Mouse (Mus musculus): ENCODE measurements at regions not wholly inside any gene's neighbourhood (a gene's known extent, or its start where the extent isn't known, plus 50 kb on each side); places are given as distances from the start of the nearest gene placed in this dataset.

DNA sequence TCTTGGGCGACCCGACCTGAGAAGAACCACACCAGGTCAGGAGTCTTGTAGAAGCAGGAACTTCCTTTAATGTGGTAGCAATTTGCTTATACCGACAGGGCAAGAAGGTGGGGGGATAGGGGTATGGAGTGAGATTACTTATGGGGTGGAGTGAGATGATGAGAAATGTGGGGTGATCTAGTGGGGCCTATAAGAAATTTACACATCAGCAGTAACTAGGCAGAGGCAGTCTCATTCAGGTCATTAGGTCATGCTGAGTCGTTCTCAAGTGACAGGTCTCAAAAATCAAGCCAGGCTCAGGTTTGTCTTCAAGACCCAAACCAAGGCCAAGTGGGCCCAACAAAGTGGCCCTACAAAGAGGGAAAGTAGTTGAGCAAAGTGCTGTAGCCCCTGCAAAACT is 889.1 kb downstream of the 5730522E02Rik start:
- no peak for ATAC-seq (ENCODE audit: low read depth)
- no peak overlapping the region for H3K9ac ChIP-seq

DNA sequence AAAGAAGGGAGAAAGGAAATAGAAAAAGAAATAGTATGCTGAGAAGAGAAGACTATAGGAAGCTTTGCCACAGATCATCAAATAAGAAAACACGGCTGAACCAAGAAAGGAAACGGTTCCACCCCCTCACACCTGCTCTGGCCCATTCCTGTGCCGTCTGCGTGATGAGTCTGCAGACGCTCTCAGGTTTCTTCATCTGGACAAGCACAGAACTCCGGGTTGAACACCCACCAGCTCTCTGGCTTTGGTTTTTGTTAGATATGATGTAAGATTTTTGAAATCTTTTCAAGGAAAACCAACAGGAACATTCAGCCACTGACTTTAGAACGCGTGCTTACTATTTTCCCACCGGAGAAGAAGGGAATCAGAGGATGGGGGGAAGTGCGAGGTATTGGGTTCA is 895.9 kb downstream of the 5730522E02Rik start:
- H3K4me2 ChIP-seq: peak overlapping the region; percentile 36; the same call in 1 of the 2 replicates
- WGBS: 66% methylated on average over 10 of the region's 10 CpGs
- 0 out of 2 replicates have a peak overlapping the region, but pooled peaks have one; percentile 18 for H3K27ac ChIP-seq (replicated peaks)
- H3K9ac ChIP-seq: no peak overlapping the region
- ATAC-seq (ENCODE audit: low read depth): no peak
- no peaks in the 10 kb centered on the region for H3K27me3 ChIP-seq
- H3K4me3 ChIP-seq: no peak overlapping the region
- H3K4me1 ChIP-seq (replicated peaks): peaks cover 20% of the 10 kb centered on the region
- no peaks in the 10 kb centered on the region for H3K36me3 ChIP-seq
- no peaks in the 10 kb centered on the region for H3K9me3 ChIP-seq

More for the DNA sequence above, 889.1 kb downstream of the 5730522E02Rik start:
- H3K27ac ChIP-seq (replicated peaks): no peak overlapping the region
- H3K4me1 ChIP-seq (replicated peaks): no peaks in the 10 kb centered on the region
- no peaks in the 10 kb centered on the region for H3K9me3 ChIP-seq
- H3K36me3 ChIP-seq: no peaks in the 10 kb centered on the region
- WGBS: 94% methylated on average over 4 of the region's 4 CpGs
- no peak overlapping the region for H3K4me2 ChIP-seq
- no peak overlapping the region for H3K4me3 ChIP-seq
- no peaks in the 10 kb centered on the region for H3K27me3 ChIP-seq

DNA sequence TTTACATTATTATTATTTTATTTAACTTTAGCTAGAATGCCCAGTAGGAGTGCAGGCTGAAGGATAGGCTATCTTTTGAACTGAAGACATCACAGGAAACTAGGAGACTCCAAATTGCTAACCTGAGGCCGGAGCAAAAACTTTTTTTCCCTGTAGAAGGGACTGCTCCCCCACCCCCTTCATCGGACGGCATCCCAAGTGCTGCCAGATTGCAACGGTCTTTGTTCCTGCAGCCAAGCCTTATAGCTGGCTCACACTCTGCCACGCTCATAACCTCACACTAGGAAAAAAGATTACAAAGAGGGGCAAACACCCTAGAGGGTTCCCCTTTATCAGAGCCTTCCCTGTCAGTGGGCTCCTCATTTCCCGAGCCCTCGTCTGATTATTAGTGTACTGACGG is 896.7 kb downstream of the 5730522E02Rik start:
- WGBS: 6% methylated on average over 8 of the region's 8 CpGs

DNA sequence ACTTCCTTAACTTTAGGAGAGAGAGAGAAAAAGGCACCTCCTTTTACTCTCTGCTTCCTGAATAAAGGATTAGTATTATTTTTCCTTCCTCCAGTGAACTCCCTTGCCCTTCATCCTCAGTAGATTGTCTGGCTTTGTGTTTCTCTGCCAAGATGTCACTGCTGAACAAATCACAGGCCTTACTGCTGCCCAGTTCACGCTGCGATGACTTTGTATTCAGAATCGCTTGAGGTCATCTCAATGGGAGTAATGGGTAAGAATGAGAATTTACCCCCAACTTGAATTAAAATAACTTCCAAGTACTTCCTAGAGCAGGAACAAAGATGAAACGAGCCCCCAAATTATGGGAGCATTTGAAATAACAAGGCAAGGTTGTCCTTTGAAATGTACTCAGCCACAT is 897.3 kb downstream of the 5730522E02Rik start:
- 20% methylated on average over 4 of the region's 4 CpGs for WGBS
- no peak overlapping the region for H3K9ac ChIP-seq
- no peak for ATAC-seq (ENCODE audit: low read depth)
- H3K36me3 ChIP-seq: no peaks in the 10 kb centered on the region
- no peaks in the 10 kb centered on the region for H3K9me3 ChIP-seq
- no peak overlapping the region for H3K4me3 ChIP-seq
- H3K4me1 ChIP-seq (replicated peaks): peaks cover 20% of the 10 kb centered on the region
- no peak overlapping the region for H3K27ac ChIP-seq (replicated peaks)
- H3K27me3 ChIP-seq: no peaks in the 10 kb centered on the region
- H3K4me2 ChIP-seq: no peak overlapping the region

More for the DNA sequence above, 896.7 kb downstream of the 5730522E02Rik start:
- H3K4me1 ChIP-seq (replicated peaks): peaks cover 20% of the 10 kb centered on the region
- H3K9ac ChIP-seq: no peak overlapping the region
- peak overlapping the region; percentile 29; the same call in 1 of the 2 replicates for H3K27ac ChIP-seq (replicated peaks)
- peak overlapping the region; percentile 36 for H3K4me2 ChIP-seq
- H3K27me3 ChIP-seq: no peaks in the 10 kb centered on the region
- ATAC-seq (ENCODE audit: low read depth): peak; percentile 75; the same call in 1 of the 2 replicates
- H3K4me3 ChIP-seq: no peak overlapping the region
- H3K36me3 ChIP-seq: no peaks in the 10 kb centered on the region
- no peaks in the 10 kb centered on the region for H3K9me3 ChIP-seq

DNA sequence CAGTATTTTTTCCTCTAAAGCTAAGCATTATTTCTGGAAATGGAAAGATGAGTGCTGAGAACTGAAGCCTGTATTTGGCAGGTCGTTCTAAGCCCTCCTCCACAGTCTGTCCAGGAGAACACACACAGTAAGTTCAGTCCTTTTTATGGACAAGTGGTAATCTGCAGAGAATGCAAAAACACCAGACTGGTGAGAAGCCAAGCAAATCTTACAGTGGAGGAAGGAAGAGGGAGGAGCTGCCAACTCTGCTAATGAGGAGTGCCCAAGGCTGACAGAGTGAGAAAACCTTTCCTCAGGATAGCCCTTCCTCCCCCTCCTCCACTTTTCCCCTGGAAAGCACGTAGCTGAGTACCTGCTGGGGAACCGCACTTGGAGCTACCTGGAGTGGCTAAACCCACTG is 899.8 kb downstream of the 5730522E02Rik start:
- H3K4me2 ChIP-seq: no peak overlapping the region
- H3K9ac ChIP-seq: no peak overlapping the region
- 71% methylated on average over 3 of the region's 3 CpGs for WGBS
- no peak overlapping the region for H3K27ac ChIP-seq (replicated peaks)
- no peaks in the 10 kb centered on the region for H3K27me3 ChIP-seq
- H3K9me3 ChIP-seq: no peaks in the 10 kb centered on the region
- no peak for ATAC-seq (ENCODE audit: low read depth)
- no peaks in the 10 kb centered on the region for H3K36me3 ChIP-seq
- no peak overlapping the region for H3K4me3 ChIP-seq
- H3K4me1 ChIP-seq (replicated peaks): peaks cover 20% of the 10 kb centered on the region

DNA sequence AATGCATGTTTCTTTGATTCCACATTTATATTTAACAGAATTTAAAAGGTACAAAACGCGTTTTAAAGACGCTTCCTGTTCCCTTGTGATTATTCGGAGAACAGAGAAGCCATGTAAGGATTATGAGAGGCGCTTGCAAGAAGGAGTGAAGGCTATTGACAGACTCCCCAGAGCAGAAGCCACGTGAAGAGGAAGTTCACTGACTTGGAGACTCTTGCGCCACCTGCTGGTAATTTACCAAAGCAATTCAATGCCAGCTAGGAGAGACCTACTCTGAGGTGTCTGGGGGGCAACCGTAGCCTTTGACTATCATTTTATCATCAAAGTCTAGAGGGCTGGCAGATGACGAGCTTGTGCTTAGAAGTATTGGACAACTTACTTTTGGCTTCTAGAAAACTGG is 909.4 kb downstream of the 5730522E02Rik start:
- Histone ChIP-seq H3K9me3 (no peaks in the 10 kb centered on the region), H3K4me1 (replicated peaks) (no peaks in the 10 kb centered on the region), H3K27ac (replicated peaks) (no peak overlapping the region), H3K27me3 (no peaks in the 10 kb centered on the region), H3K4me2 (no peak overlapping the region), H3K36me3 (no peaks in the 10 kb centered on the region), H3K4me3 (no peak overlapping the region), H3K9ac (no peak overlapping the region)
- no peak for ATAC-seq (ENCODE audit: low read depth)
- WGBS: 26% methylated on average over 9 of the region's 9 CpGs

DNA sequence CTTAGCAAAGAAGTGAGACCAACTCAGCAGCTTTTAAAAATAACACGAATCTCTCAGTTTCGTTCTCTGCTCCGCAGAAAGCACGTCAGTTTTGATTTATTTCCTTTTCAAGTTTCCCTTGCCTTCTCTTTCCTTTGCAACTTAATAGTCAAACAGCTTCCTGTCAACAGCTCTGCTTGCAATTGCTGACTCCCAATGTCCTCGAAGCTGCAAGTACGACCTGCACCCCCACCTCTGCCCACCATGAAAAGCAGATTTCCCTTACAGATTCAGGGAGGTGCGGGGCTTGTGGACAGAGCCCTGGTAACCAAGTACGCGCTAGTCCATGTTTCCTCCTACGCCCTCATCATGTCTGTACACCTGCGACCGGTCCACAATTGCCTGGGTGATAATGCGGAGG is 922.2 kb downstream of the 5730522E02Rik start:
- Histone ChIP-seq H3K4me3 (no peak overlapping the region), H3K27me3 (no peaks in the 10 kb centered on the region), H3K9ac (no peak overlapping the region), H3K27ac (replicated peaks) (no peak overlapping the region), H3K4me2 (no peak overlapping the region), H3K4me1 (replicated peaks) (peaks cover 7% of the 10 kb centered on the region), H3K36me3 (no peaks in the 10 kb centered on the region), H3K9me3 (no peaks in the 10 kb centered on the region)
- 67% methylated on average over 13 of the region's 13 CpGs for WGBS
- no peak for ATAC-seq (ENCODE audit: low read depth)

DNA sequence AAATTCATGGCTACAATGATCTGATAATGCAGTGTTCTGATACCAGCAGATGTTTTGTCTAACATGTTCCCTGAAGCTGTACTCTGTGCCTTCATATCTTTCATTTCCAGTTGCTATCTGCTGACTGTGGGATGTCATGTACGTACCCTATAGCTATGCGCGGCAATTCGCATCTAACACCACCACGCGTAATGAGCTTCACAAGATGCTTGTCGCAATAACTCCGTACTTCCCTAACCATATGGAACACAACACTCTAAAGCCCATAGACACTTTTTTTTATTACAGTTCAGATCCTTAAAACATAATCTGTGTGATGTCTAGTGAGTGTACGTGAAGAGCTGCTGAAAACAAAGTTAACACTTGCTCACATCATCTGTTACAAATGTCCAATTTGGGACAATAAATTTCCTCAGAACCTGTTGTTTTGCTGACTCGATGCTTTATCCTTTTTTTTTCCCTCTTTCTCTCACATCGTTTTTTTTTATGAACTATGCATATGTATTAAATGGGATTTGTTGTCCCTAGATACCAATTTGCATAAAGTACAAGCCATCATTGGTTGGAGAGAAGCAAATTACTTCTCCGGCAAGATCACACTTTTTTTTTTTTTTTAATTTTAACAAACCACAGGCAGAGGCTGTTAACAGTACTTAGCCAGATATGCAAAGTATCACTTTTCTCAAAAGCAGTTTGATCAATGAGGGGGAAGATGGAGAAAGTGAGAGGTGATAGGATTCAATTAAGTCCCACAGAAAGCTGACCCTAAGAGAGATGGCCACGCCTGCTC is 922.9 kb downstream of the 5730522E02Rik start:
- H3K27me3 ChIP-seq: no peaks in the 10 kb centered on the region
- peaks cover 7% of the 10 kb centered on the region for H3K4me1 ChIP-seq (replicated peaks)
- no peak overlapping the region for H3K9ac ChIP-seq
- no peak overlapping the region for H3K4me2 ChIP-seq
- H3K4me3 ChIP-seq: no peak overlapping the region
- H3K9me3 ChIP-seq: no peaks in the 10 kb centered on the region
- no peak for ATAC-seq (ENCODE audit: low read depth)
- WGBS: 74% methylated on average over 13 of the region's 13 CpGs
- H3K36me3 ChIP-seq: no peaks in the 10 kb centered on the region
- H3K27ac ChIP-seq (replicated peaks): no peak overlapping the region

DNA sequence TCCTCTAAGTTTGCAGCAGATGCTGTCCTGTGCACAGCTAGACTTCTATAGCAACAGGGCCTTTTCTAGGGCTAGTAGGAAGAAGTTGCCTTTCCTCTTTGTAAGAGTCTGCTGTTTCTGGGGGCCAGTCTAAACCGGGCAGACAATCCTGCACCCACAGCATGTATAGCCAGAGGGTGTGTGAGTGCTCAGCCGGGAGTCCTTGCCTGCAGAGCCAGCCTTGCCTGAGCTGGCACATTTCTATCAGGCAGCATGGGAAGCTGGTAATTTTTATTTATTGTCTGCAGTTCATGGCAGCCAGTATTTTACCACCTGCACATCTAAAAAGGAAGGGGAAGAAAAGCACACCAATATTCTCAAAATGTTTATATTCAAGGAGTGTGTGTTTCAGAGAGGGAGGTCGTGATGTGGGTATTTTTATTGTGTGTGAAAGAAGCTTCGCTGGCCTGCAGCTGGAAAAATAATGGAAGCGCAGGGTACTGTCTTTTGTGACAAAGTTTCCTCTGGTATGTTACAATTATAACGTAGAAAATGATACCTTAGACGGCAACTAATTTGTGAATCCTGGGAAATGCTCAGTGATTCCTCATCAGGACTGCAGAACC is 940.5 kb downstream of the 5730522E02Rik start:
- Histone ChIP-seq H3K9ac (0 out of 2 replicates have a peak overlapping the region, but pooled peaks have one; percentile 8), H3K4me2 (peak overlapping the region; percentile 26; the same call in 1 of the 2 replicates)
- peak; percentile 56; the same call in 1 of the 2 replicates for ATAC-seq (ENCODE audit: low read depth)

DNA sequence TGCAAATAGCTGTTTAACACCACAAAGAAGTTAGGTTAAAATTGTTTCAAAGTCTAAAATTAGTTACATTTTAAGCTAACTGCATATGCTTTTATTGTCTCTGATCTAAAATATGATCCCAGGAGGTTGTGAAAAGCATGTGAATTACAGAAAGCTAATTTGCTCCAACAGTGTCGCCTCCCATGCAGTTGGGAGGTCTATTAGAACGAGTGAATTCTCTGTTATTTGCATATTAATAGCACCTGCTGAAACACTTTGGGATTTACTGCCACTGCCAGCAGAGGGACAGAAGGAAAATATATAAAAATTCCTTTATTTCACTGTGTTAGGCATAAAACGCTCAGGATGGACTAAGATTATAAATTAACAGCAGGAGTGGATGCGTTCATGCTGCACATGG is 947.7 kb downstream of the 5730522E02Rik start:
- Histone ChIP-seq H3K27ac (replicated peaks) (no peak overlapping the region), H3K4me2 (no peak overlapping the region), H3K9ac (no peak overlapping the region), H3K4me1 (replicated peaks) (peaks cover 8% of the 10 kb centered on the region), H3K9me3 (0 out of 2 replicates have a peak, but pooled peaks cover 4% of the 10 kb centered on the region), H3K36me3 (no peaks in the 10 kb centered on the region), H3K27me3 (no peaks in the 10 kb centered on the region), H3K4me3 (no peak overlapping the region)
- 10% methylated on average over 4 of the region's 4 CpGs for WGBS
- ATAC-seq (ENCODE audit: low read depth): 0 out of 2 replicates have a peak, but pooled peaks have one; percentile 11

More for the DNA sequence above, 940.5 kb downstream of the 5730522E02Rik start:
- peaks cover 9% of the 10 kb centered on the region for H3K4me1 ChIP-seq (replicated peaks)
- no peak overlapping the region for H3K4me3 ChIP-seq
- H3K27ac ChIP-seq (replicated peaks): 0 out of 2 replicates have a peak overlapping the region, but pooled peaks have one; percentile 13
- 0 out of 2 replicates have a peak, but pooled peaks cover 4% of the 10 kb centered on the region for H3K9me3 ChIP-seq
- WGBS: 7% methylated on average over 7 of the region's 7 CpGs
- H3K27me3 ChIP-seq: no peaks in the 10 kb centered on the region
- no peaks in the 10 kb centered on the region for H3K36me3 ChIP-seq

DNA sequence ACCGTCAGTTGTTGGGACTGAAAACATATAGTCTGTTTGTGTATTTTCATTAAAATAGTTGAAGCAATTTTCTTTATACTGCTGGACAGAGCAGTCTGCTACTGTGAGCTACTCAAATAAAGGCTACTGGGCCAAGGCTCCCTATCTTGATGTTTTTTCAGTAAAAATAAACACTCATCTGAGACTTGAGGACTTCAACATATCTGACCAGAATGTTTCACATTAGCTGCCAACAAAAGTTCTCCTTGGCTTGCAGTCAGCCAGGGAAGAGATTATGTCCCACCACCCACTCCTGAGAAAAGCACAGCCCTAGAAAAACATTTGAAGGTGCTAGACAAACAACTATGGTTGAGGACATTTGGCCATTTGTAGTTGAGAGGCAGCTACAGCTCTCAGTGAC is 950.9 kb downstream of the 5730522E02Rik start:
- Histone ChIP-seq H3K36me3 (no peaks in the 10 kb centered on the region), H3K9ac (no peak overlapping the region), H3K9me3 (no peaks in the 10 kb centered on the region), H3K27me3 (no peaks in the 10 kb centered on the region), H3K27ac (replicated peaks) (no peak overlapping the region), H3K4me1 (replicated peaks) (peaks cover 8% of the 10 kb centered on the region), H3K4me3 (no peak overlapping the region), H3K4me2 (no peak overlapping the region)
- WGBS: 81% methylated on average over 1 of the region's 1 CpGs
- no peak for ATAC-seq (ENCODE audit: low read depth)

DNA sequence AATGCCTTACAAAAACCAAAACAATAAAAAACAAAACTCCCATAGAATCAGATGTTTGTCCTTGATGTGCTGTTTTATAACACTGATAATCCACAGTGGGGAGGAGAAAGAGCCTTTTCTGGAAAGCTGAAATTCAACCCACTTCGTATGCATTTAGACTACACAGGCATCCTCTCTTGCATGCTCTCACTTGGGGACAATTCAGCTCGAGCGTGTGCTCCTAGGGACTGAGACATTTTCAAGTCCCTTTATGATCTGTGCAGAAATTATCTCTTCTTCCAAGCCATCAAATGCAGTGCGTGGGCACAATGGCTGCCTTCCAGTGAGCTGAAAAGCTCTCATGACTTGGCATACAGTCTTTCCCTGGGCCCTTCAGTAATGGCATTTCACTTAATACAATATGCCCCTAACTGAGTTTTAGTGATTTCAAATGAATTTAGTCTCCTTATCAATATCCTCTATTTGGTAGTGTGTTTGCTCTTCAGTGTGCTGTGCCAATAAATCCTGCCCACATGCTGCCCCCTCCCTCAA is 977.1 kb downstream of the 5730522E02Rik start:
- ATAC-seq (ENCODE audit: low read depth): peak; percentile 23; the same call in 1 of the 2 replicates
- 0 out of 2 replicates have a peak, but pooled peaks cover 6% of the 10 kb centered on the region for H3K4me1 ChIP-seq (replicated peaks)

More for the DNA sequence above, 977.1 kb downstream of the 5730522E02Rik start:
- WGBS: 48% methylated on average over 4 of the region's 4 CpGs
- H3K9ac ChIP-seq: no peak overlapping the region
- no peak overlapping the region for H3K4me3 ChIP-seq
- H3K9me3 ChIP-seq: no peaks in the 10 kb centered on the region
- peak overlapping the region; percentile 11; the same call in 1 of the 2 replicates for H3K27ac ChIP-seq (replicated peaks)
- H3K4me2 ChIP-seq: no peak overlapping the region
- H3K36me3 ChIP-seq: no peaks in the 10 kb centered on the region
- H3K27me3 ChIP-seq: no peaks in the 10 kb centered on the region

All from neural tube, embryonic 13.5 days (tissue).